Mouse (Mus musculus): ENCODE results near the gene Nop53. TPM values are rescaled to one million over a fixed set of nuclear protein-coding genes. Genes with fewer than 3 reads are reported as not detected.

Gene Nop53
- total and polyA plus RNA-seq, 3 experiments: 118 to 630 (median 328) TPM

DNA sequence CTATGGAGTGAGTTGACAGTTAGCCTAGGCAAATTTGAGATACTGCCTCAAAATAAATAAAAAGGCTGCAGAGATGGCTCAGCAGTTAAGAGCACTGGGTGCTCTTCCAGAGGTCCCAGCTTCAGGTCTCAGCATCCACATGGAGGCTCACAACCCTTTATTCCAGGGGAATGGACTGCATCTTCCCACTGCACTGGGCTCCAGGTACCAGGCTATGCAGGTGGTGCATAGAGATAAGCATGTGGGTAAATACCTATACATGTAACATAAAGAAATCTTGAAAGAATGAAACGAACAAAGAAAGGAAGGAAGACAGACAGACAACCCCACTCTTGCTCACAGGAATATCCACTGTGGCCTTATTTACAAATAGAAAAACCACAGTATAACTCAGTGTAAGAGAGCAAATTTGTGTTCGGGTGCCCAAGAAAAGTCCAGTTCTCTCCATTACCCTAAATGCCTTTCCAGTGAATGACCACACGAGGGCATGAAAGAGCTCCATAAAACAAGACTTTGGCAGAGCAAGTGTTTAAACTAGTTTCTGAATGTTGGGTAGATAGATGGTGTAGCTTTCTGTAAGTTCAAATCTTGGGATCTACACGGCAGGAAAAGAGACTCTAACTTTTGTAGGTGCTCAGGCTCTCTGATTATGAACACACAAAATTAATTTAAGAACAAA, 37.0 kb upstream of the Nop53 start:
- H3K4me1 ChIP-seq (ENCODE audit: insufficient read depth, low read depth, low read length): peaks cover 6% of the 10 kb centered on the region
- no peaks in the 10 kb centered on the region for H3K27me3 ChIP-seq (ENCODE audit: insufficient read depth, low read length)
- peak; percentile 45 for DNase-seq (ENCODE audit: low spot score)
- H3K36me3 ChIP-seq (replicated peaks): peaks cover 86% of the 10 kb centered on the region
- no peaks in the 10 kb centered on the region for H3K9me3 ChIP-seq (replicated peaks)
- ATAC-seq (ENCODE audit: extremely low read depth, insufficient number of reproducible peaks, low FRiP score, poor library complexity, severe bottlenecking): peak; percentile 57; the same call in 1 of the 2 replicates
- TF ChIP-seq TAL1 (conservative IDR thresholded peaks at IDR 0.05; ENCODE audit: low read depth, low read length) (no peak), GATA1 (IDR thresholded peaks at IDR 0.05; ENCODE audit: borderline replicate concordance, low read length) (no peak), POLR2AphosphoS5 (IDR thresholded peaks at IDR 0.05; ENCODE audit: insufficient replicate concordance, low read depth, low read length) (no peak), CTCF (IDR thresholded peaks at IDR 0.05; ENCODE audit: low read depth, low read length) (peak; percentile 26; the same call in 1 of the 2 replicates), GATA2 (IDR thresholded peaks at IDR 0.05; ENCODE audit: borderline replicate concordance, low read depth, low read length) (no peak)
- no peak overlapping the region for H3K4me3 ChIP-seq (ENCODE audit: low read depth, low read length)

DNA sequence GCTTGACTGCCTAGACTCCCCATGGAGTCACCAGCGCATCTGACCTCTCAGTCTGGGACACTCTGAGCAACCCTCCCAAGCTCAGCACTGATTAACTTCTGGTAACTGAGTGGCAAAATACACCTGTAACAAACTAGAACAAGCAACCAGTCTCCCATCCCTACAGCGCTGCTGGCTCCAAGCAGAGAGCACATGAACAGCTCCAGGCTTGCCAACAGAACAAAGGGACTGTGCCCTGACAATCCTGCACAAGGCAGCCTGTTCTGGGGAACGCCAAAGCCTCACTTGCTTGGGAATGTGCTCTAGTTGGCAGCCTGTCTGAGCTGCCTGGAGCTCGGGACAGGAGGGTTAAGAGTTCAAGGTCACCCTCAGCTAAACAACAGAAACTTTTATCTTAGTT, 35.7 kb upstream of the Nop53 start:
- no peak overlapping the region for H3K4me3 ChIP-seq (ENCODE audit: low read depth, low read length)
- TF ChIP-seq GATA1 (IDR thresholded peaks at IDR 0.05; ENCODE audit: borderline replicate concordance, low read length) (no peak), TAL1 (conservative IDR thresholded peaks at IDR 0.05; ENCODE audit: low read depth, low read length) (no peak), POLR2AphosphoS5 (IDR thresholded peaks at IDR 0.05; ENCODE audit: insufficient replicate concordance, low read depth, low read length) (no peak), GATA2 (IDR thresholded peaks at IDR 0.05; ENCODE audit: borderline replicate concordance, low read depth, low read length) (no peak), CTCF (IDR thresholded peaks at IDR 0.05; ENCODE audit: low read depth, low read length) (no peak)
- ATAC-seq (ENCODE audit: extremely low read depth, insufficient number of reproducible peaks, low FRiP score, poor library complexity, severe bottlenecking) (no peak), DNase-seq (ENCODE audit: low spot score) (no peak)
- no peaks in the 10 kb centered on the region for H3K27me3 ChIP-seq (ENCODE audit: insufficient read depth, low read length)
- H3K36me3 ChIP-seq (replicated peaks): peaks cover 86% of the 10 kb centered on the region
- no peaks in the 10 kb centered on the region for H3K9me3 ChIP-seq (replicated peaks)
- H3K4me1 ChIP-seq (ENCODE audit: insufficient read depth, low read depth, low read length): peaks cover 10% of the 10 kb centered on the region

GRCm38 (mm10) chr7:15980246-15980645, 34.4 kb upstream of the Nop53 start:
- ATAC-seq (ENCODE audit: extremely low read depth, insufficient number of reproducible peaks, low FRiP score, poor library complexity, severe bottlenecking): no peak
- peaks cover 89% of the 10 kb centered on the region for H3K36me3 ChIP-seq (replicated peaks)

GRCm38 (mm10) chr7:15975904-15976303, 30.0 kb upstream of the Nop53 start:
- Histone ChIP-seq H3K36me3 (replicated peaks) (peaks cover 95% of the 10 kb centered on the region), H3K27me3 (ENCODE audit: insufficient read depth, low read length) (no peaks in the 10 kb centered on the region), H3K9me3 (replicated peaks) (no peaks in the 10 kb centered on the region), H3K4me1 (ENCODE audit: insufficient read depth, low read depth, low read length) (peaks cover 19% of the 10 kb centered on the region), H3K4me3 (ENCODE audit: low read depth, low read length) (no peak overlapping the region)
- ATAC-seq (ENCODE audit: extremely low read depth, insufficient number of reproducible peaks, low FRiP score, poor library complexity, severe bottlenecking) (peak; percentile 40; the same call in 1 of the 2 replicates), DNase-seq (ENCODE audit: low spot score) (peak; percentile 72)
- TF ChIP-seq POLR2AphosphoS5 (IDR thresholded peaks at IDR 0.05; ENCODE audit: insufficient replicate concordance, low read depth, low read length): no peak
- TF ChIP-seq CTCF (IDR thresholded peaks at IDR 0.05; ENCODE audit: low read depth, low read length): peak; percentile 89

More at GRCm38 (mm10) chr7:15980246-15980645, 34.4 kb upstream of the Nop53 start:
- no peaks in the 10 kb centered on the region for H3K27me3 ChIP-seq (ENCODE audit: insufficient read depth, low read length)
- DNase-seq (ENCODE audit: low spot score): no peak
- peaks cover 16% of the 10 kb centered on the region for H3K4me1 ChIP-seq (ENCODE audit: insufficient read depth, low read depth, low read length)
- 0 out of 2 replicates have a peak overlapping the region, but pooled peaks have one; percentile 8 for H3K4me3 ChIP-seq (ENCODE audit: low read depth, low read length)
- TF ChIP-seq CTCF (IDR thresholded peaks at IDR 0.05; ENCODE audit: low read depth, low read length) (no peak), TAL1 (conservative IDR thresholded peaks at IDR 0.05; ENCODE audit: low read depth, low read length) (no peak), GATA2 (IDR thresholded peaks at IDR 0.05; ENCODE audit: borderline replicate concordance, low read depth, low read length) (no peak), POLR2AphosphoS5 (IDR thresholded peaks at IDR 0.05; ENCODE audit: insufficient replicate concordance, low read depth, low read length) (no peak), GATA1 (IDR thresholded peaks at IDR 0.05; ENCODE audit: borderline replicate concordance, low read length) (no peak)
- no peaks in the 10 kb centered on the region for H3K9me3 ChIP-seq (replicated peaks)

GRCm38 (mm10) chr7:15975451-15975850, 29.6 kb upstream of the Nop53 start:
- no peak for ATAC-seq (ENCODE audit: extremely low read depth, insufficient number of reproducible peaks, low FRiP score, poor library complexity, severe bottlenecking)
- H3K27me3 ChIP-seq (ENCODE audit: insufficient read depth, low read length): no peaks in the 10 kb centered on the region
- no peak overlapping the region for H3K4me3 ChIP-seq (ENCODE audit: low read depth, low read length)
- H3K4me1 ChIP-seq (ENCODE audit: insufficient read depth, low read depth, low read length): peaks cover 19% of the 10 kb centered on the region
- H3K9me3 ChIP-seq (replicated peaks): no peaks in the 10 kb centered on the region
- no peak for TF ChIP-seq POLR2AphosphoS5 (IDR thresholded peaks at IDR 0.05; ENCODE audit: insufficient replicate concordance, low read depth, low read length)
- TF ChIP-seq TAL1 (conservative IDR thresholded peaks at IDR 0.05; ENCODE audit: low read depth, low read length): no peak
- no peak for TF ChIP-seq CTCF (IDR thresholded peaks at IDR 0.05; ENCODE audit: low read depth, low read length)
- no peak for TF ChIP-seq GATA1 (IDR thresholded peaks at IDR 0.05; ENCODE audit: borderline replicate concordance, low read length)
- TF ChIP-seq GATA2 (IDR thresholded peaks at IDR 0.05; ENCODE audit: borderline replicate concordance, low read depth, low read length): no peak
- no peak for DNase-seq (ENCODE audit: low spot score)
- peaks cover 93% of the 10 kb centered on the region for H3K36me3 ChIP-seq (replicated peaks)

DNA sequence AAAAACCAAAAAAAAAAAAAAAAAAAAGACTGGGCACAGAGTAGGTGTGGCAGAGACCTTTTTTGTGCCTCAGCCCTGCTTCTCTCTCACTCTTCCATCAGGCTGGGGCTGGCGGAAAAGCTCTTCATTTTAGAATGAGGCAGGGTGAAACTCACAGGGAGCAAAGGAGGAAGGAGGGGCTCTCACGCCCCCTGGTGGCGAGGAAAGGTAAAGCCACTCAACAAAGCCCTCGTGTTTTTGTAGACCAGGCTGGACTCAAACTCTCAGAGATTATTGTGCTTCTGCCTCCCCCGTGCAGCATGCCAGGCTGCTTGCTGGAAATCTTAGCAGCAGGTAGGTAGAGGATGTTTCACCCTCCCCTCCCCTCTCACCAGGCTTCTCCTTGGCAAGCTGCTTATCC, 28.8 kb upstream of the Nop53 start:
- Histone ChIP-seq H3K4me3 (ENCODE audit: low read depth, low read length) (no peak overlapping the region), H3K36me3 (replicated peaks) (peaks cover 85% of the 10 kb centered on the region), H3K9me3 (replicated peaks) (no peaks in the 10 kb centered on the region), H3K27me3 (ENCODE audit: insufficient read depth, low read length) (no peaks in the 10 kb centered on the region), H3K4me1 (ENCODE audit: insufficient read depth, low read depth, low read length) (peaks cover 13% of the 10 kb centered on the region)
- ATAC-seq (ENCODE audit: extremely low read depth, insufficient number of reproducible peaks, low FRiP score, poor library complexity, severe bottlenecking) (no peak), DNase-seq (ENCODE audit: low spot score) (peak; percentile 61)
- TF ChIP-seq POLR2AphosphoS5 (IDR thresholded peaks at IDR 0.05; ENCODE audit: insufficient replicate concordance, low read depth, low read length) (no peak), CTCF (IDR thresholded peaks at IDR 0.05; ENCODE audit: low read depth, low read length) (peak; percentile 65; the same call in 1 of the 2 replicates), GATA2 (IDR thresholded peaks at IDR 0.05; ENCODE audit: borderline replicate concordance, low read depth, low read length) (no peak)

All from G1E (cell line).